Mouse (Mus musculus) brain, embryonic 14.5 days (tissue): ENCODE measurements at regions not wholly inside any gene's neighbourhood (a gene's known extent, or its start where the extent isn't known, plus 50 kb on each side); places are given as distances from the start of the nearest gene placed in this dataset.

Source experiments
- DNase-seq: peaks from one replicate; pipeline ENCODE4 v3.0.0-alpha.2; 2011; ENCODE audit warnings: low read depth
- CTCF ChIP-seq: fragments of 200-500 bp; IDR thresholded peaks from 2 replicates; pipeline ENCODE4 v1.5.1; 2012; ENCODE audit warnings: inconsistent platforms, mild to moderate bottlenecking, moderate library complexity, borderline replicate concordance; ENCODE audit not compliant: insufficient read depth, insufficient read length; ENCODE audit errors: extremely low read depth
- POLR2A ChIP-seq: fragments of 200-500 bp; IDR thresholded peaks from 2 replicates; pipeline ENCODE4 v1.6.1; 2012; ENCODE audit warnings: mild to moderate bottlenecking, inconsistent platforms, borderline replicate concordance; ENCODE audit not compliant: poor library complexity, insufficient read depth, insufficient read length, severe bottlenecking; ENCODE audit errors: extremely low read depth

DNA sequence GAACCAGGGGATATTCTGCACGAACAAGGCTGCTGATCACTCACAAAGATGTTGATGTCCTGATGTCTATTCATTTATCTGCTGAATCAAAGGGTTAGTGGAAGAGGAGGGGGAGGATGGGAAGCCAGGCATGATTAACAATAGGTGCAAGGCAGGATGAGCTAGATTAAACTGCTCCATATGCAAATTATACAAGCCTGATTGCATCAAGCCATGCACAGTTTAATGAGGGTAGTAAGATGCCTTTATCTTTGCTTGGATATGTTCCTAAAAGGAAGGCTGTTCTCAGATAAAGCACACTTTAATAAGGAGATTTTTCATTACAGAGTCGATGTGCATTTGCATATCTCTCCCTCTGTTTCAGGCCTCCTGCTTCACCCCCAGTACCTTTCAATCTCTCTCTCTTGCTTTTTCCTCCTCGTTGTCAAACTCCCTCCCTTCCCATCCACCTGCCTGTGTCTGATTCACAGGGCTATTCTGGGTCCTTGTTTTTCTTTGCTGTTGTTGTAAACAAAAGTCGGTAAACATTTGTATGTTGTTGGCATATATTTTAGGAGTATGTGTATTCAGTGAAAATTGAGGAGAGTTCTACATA lies 615.8 kb upstream of the Nox3 start:
- TF ChIP-seq POLR2A (no peak), CTCF (no peak)

DNA sequence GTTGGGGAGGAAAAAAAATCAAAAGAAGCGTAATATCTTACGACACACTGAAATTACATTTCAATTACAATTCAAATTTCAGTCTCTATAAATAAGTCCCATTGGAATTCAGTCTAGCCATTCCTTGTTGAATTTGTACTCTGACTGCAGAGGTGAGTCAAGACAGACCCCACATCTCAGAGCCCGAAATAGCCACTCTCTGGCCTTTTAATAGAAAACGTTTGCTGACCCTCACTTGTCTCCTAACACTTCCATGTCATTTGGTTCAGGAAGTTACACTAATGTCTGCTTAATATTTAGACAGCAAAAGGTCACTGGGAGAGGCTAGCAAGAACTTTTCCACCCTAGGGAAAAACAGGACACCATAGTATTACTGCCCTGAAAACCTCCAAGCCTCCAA lies 623.1 kb upstream of the Nox3 start:
- no peak for DNase-seq

More for the DNA sequence above, 615.8 kb upstream of the Nox3 start:
- peak; percentile 84 for DNase-seq

DNA sequence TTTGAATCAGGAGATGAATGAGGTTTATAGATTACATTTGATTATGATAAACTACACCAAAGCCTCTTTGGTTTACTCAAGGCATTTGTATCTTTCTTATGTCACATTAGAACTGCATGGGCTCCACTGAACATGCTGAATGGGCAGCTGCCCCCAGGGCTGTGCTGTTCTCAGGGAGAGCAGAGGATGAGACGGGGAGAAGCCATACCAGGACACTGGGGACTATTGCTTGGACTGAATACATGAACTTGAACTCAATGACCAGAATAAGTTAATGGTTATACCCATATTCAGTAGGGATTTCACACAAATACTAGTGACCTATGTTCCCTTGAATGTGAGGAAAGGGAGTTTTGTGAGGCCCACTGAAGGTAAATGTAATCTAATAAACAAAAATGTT lies 632.7 kb upstream of the Nox3 start:
- TF ChIP-seq CTCF (no peak), POLR2A (no peak)
- no peak for DNase-seq

More for the DNA sequence above, 623.1 kb upstream of the Nox3 start:
- TF ChIP-seq CTCF (no peak), POLR2A (no peak)

DNA sequence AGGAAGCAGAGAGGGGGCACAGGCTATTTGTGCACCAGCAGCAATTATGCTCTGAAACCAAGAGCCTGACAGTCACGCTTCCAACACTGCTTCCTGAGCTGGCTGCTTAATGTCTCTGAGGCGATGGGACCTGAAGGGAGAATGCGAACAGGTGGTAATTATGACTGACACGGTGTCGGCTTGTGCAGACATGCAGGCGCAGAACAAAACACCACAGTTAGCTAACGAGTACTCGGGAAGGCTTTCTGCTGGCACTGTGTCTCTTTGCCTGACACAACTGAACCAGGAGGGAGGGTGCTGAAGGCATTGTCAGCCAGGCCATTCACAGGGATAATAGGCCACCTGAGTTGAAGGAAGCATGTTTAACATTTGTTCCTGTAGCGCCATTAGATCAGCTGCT lies 635.6 kb upstream of the Nox3 start:
- TF ChIP-seq CTCF (no peak), POLR2A (no peak)
- DNase-seq: peak; percentile 74

DNA sequence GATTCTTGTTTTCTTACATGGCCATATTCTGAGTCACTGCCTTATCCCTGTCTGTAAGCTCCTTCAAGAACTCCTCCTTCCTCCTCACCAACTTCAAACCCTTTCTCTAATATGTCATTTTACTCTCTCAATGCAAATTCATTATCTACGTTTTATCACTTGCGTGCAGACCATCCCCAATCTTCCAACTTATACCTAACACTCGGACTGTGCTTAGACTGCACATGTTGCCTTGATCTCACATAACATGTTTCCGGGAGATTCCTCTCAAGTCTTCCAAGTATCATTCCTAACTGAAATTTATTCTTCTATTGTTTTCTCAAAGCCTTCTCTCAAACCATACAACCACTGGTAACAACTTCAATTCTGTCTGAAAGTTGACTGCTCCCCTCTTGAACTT lies 637.0 kb upstream of the Nox3 start:
- TF ChIP-seq POLR2A: no peak
- no peak for TF ChIP-seq CTCF
- no peak for DNase-seq

DNA sequence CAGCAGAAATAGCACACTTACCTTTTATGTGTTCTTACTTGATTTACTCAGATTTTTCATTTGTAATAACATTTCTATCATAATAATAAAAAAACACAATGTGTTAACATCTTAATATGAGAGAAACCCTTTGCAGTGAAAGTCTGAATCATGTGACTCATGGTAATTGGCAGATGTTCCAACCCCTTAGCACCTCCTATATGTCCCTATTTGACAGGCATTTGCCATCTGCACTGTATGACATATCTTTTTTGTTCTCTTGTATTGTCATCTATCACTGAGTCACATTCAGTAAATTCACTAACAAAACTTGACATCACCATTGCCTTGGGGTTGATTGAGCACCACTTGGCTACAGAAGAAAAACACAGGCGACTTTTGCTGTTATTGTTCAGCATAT lies 641.1 kb upstream of the Arid1b start:
- DNase-seq: no peak
- TF ChIP-seq POLR2A (no peak), CTCF (no peak)

DNA sequence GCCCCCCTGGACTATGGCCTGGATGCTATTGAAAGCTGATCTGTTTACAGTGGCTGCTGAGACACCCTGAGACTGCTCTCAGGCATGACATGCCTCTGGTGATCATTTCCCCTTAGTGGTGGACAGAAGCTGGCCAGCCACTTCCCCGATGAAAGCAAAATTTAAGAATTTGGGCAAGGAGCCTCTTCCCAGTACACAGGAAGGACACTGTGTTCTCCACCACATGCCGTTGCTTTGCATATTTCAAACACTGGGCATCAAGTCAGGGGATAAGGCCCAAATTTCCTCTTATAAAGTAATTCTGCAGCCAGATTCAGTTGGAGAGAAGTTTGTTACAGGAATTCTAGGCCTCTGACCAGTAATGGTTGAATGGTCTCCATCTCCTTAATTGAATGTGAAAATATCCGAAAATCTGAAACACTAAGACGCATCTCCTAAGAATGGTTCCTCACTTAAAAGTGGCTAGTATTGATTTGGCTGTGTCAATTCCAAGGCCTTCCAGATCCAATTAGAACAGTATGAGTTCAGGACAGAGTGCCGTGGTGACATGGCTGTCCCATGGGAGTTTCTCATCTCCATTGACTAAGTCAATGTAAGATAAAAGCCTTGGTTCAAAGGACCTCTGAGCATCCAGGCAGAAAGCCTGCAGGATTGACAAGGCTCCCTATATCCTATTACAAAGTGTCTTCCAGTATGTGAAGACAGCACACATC lies 638.5 kb upstream of the Arid1b start:
- DNase-seq: no peak
- TF ChIP-seq CTCF: no peak
- TF ChIP-seq POLR2A: no peak

DNA sequence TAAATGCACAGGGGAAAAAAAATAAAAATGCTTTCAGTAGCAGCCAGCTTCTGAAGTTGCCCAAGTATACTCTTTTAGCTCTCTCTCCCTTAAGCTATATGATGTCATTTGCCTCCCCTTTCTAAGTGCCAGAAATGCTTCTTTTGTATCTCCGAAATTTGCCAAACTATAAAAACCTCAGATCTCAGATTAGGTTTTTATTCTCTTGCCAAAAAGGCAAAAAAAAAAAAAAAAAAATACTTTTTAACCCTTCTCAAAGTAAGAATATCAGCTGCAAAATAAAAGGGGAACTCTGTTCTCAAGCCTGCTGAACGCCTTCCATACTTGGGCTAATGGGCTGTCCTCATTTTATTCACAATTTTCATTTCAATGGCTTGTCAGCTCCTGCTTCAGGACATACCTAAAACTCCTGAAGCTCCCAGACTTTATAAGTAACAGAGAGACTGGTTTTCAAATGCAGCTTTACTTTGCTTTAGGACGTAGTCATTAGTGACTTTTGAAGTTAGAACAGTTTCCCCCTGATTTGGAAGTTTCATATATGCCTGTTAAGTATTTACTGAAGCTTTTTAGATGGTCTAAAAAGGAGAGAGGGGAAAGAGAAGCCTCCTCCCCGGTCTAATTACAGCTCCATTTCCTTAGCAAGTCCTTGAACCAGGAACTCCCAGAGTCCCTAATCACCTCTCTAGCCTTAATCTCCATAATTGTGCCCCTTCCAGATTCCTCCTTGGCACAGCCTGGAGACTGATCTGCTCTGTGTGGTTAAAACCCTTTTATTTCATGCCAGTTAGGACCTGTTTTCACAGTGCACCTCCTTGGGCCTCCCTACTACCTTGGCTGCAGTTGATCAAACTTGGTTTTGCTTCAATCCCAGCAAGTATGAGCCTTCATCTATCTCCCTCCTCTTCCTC lies 633.5 kb upstream of the Arid1b start:
- DNase-seq: peak; percentile 89
- no peak for TF ChIP-seq CTCF
- no peak for TF ChIP-seq POLR2A

DNA sequence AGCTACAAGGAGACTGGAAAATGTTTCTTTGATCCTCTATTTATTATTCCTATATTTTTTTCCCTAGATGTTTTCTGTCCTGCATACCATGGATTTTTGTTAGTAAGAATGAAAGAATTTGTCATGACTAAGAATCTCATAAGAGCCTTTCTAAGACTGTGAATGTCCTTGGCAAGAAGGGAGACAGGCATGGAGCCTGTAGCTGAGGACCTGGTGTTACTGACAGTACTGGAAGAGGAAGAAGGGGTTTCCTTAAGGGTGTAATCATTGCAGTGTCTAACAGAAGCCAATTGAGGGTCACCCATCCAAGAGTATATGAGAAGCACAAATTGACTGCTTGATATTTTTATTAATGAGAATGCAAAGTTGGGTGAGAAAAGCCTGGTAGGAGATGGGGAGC lies 628.3 kb upstream of the Arid1b start:
- TF ChIP-seq CTCF (no peak), POLR2A (no peak)
- DNase-seq: no peak

DNA sequence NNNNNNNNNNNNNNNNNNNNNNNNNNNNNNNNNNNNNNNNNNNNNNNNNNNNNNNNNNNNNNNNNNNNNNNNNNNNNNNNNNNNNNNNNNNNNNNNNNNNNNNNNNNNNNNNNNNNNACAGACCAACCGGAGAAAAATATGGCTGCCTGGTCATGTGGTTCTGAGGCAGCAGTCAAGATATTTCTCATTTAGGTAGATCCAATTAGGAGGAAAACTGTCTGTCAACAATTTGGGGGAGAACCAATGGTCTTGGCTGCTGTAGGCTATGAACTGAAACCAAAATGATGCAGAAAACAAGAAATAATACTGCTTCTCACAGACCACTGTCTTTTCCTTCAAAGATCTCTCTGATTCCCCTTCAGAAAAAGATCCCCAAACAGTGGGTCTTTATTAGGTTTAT lies 613.7 kb upstream of the Arid1b start:
- no peak for TF ChIP-seq CTCF
- TF ChIP-seq POLR2A: no peak
- no peak for DNase-seq

DNA sequence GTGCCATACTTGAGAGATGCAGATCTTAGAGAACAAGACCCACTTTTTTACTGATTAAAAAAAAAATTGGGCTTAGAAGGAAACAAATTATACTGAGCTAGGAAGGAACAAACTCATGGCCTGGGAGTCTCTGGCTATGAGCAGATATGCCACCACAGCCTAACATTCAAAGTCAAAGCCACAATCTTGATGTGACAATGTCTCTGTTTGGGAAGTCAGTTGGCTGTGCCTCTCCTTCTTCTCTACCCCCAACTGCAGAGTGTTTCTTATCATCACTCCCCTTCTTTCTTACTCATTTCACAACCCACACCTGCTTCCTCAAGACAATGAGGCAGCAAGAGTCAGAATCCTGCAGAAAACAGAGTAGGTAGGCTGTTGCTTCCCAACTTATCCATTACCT lies 613.3 kb upstream of the Arid1b start:
- no peak for DNase-seq
- TF ChIP-seq CTCF (no peak), POLR2A (no peak)
